Mouse (Mus musculus) forebrain, postnatal 0 days (tissue): Measurements from ENCODE around the gene Pttg1. TPM values are rescaled to one million over a fixed set of nuclear protein-coding genes. Genes with fewer than 3 reads are reported as not detected.

Source experiments
- ATAC-seq: fragments of 200-750 bp; cut with Nextera tagmentation; 2 replicates; pipeline ENCODE4 v1.8.0; 2017; ENCODE audit warnings: mild to moderate bottlenecking, moderate library complexity
- DNase-seq: peaks from one replicate; pipeline ENCODE4 v3.0.0-alpha.2; 2015
- H3K27ac ChIP-seq: fragments of 300-500 bp; sonication (generic); 2 replicates; pipeline ENCODE4 v1.5.1; 2014; ENCODE audit warnings: low read depth, mild to moderate bottlenecking, antibody characterized with exemption, low read length, moderate library complexity, mixed read lengths
- H3K27me3 ChIP-seq: fragments of 300-500 bp; sonication (generic); 2 replicates; pipeline ENCODE4 v1.6.1; 2014; ENCODE audit warnings: mild to moderate bottlenecking, low read length, mixed read lengths; ENCODE audit not compliant: insufficient read depth
- H3K36me3 ChIP-seq: fragments of 300-500 bp; sonication (generic); 2 replicates; pipeline ENCODE4 v1.6.1; 2014; ENCODE audit warnings: mild to moderate bottlenecking, moderate library complexity; ENCODE audit not compliant: insufficient read depth
- H3K4me1 ChIP-seq: fragments of 300-500 bp; sonication (generic); 2 replicates; pipeline ENCODE4 v1.6.1; 2014; ENCODE audit warnings: antibody characterized with exemption; ENCODE audit not compliant: insufficient read depth
- H3K4me2 ChIP-seq: fragments of 300-500 bp; sonication (generic); 2 replicates; pipeline ENCODE4 v1.6.1; 2014; ENCODE audit warnings: low read depth, mild to moderate bottlenecking, moderate library complexity
- H3K4me3 ChIP-seq: fragments of 300-500 bp; sonication (generic); 2 replicates; pipeline ENCODE4 v1.5.1; 2014; ENCODE audit warnings: low read depth, low read length, mixed read lengths
- H3K9ac ChIP-seq: fragments of 300-500 bp; sonication (generic); 2 replicates; pipeline ENCODE4 v1.6.1; 2014; ENCODE audit warnings: mild to moderate bottlenecking
- H3K9me3 ChIP-seq: fragments of 300-500 bp; sonication (generic); 2 replicates; pipeline ENCODE4 v1.6.1; 2016; ENCODE audit warnings: low read length
- CTCF ChIP-seq: sonication (generic); IDR thresholded peaks from 2 replicates; pipeline ENCODE4 v1.5.1; 2016; ENCODE audit warnings: antibody characterized with exemption, control low read depth, low read depth
- WGBS: fragments of 180-500 bp; shearing (Covaris S2); extraction: QIAGEN DNeasy Blood & Tissue Kit; methylation state at CpG from one replicate; pipeline ENCODE4 v1.1.7; 2014; 5-methylcytosine and 5-hydroxymethylcytosine counted together
- polyA plus RNA-seq: library from polyadenylated mRNA; unstranded; fragments of >200 nt; fragmentation: Nextera tagmentation; extraction: Ambion mirVana; gene quantifications from 2 replicates; pipeline ENCODE4 v1.2.1, GENCODE M21; 2015
- total RNA-seq: library from RNA; depleted of rRNA; stranded (reverse); fragments of >200 nt; gene quantifications from 2 replicates; pipeline ENCODE4 v1.2.3, GENCODE M21; 2014

The Pttg1 gene
- total and polyA plus RNA-seq, 2 experiments from 2014 or later: 21.3 to 52.1 TPM

GRCm38 (mm10) chr11:43411413-43411812 lies 14.6 kb downstream of the Pttg1 start:
- Histone ChIP-seq H3K4me2 (no peak overlapping the region), H3K4me3 (no peak overlapping the region), H3K27ac (no peak overlapping the region), H3K36me3 (no peaks in the 10 kb centered on the region), H3K27me3 (no peaks in the 10 kb centered on the region), H3K9me3 (no peaks in the 10 kb centered on the region), H3K4me1 (no peaks in the 10 kb centered on the region), H3K9ac (no peak overlapping the region)
- TF ChIP-seq CTCF: peak; percentile 84
- 4% methylated on average over 1 of the region's 1 CpGs for WGBS
- ATAC-seq (peak; percentile 43), DNase-seq (peak; percentile 66)

GRCm38 (mm10) chr11:43410291-43410690 lies 15.8 kb downstream of the Pttg1 start:
- H3K36me3 ChIP-seq: no peaks in the 10 kb centered on the region
- H3K9me3 ChIP-seq: no peaks in the 10 kb centered on the region
- ATAC-seq (no peak), DNase-seq (no peak)
- WGBS: 78% methylated on average over 7 of the region's 7 CpGs
- no peak overlapping the region for H3K27ac ChIP-seq
- TF ChIP-seq CTCF: no peak
- H3K9ac ChIP-seq: no peak overlapping the region
- H3K4me2 ChIP-seq: no peak overlapping the region
- H3K4me1 ChIP-seq: no peaks in the 10 kb centered on the region
- H3K27me3 ChIP-seq: no peaks in the 10 kb centered on the region
- no peak overlapping the region for H3K4me3 ChIP-seq

GRCm38 (mm10) chr11:43408888-43409287 lies 17.2 kb downstream of the Pttg1 start:
- Histone ChIP-seq H3K27me3 (no peaks in the 10 kb centered on the region), H3K36me3 (no peaks in the 10 kb centered on the region), H3K9me3 (peaks cover 6% of the 10 kb centered on the region; the same call in 1 of the 2 replicates), H3K4me1 (no peaks in the 10 kb centered on the region), H3K27ac (no peak overlapping the region), H3K4me3 (no peak overlapping the region), H3K4me2 (no peak overlapping the region), H3K9ac (no peak overlapping the region)
- DNase-seq (no peak), ATAC-seq (no peak)
- 91% methylated on average over 2 of the region's 2 CpGs for WGBS
- no peak for TF ChIP-seq CTCF

- TF ChIP-seq CTCF: no peak
- Histone ChIP-seq H3K27me3 (no peaks in the 10 kb centered on the region), H3K36me3 (no peaks in the 10 kb centered on the region), H3K9ac (no peak overlapping the region), H3K9me3 (peaks cover 6% of the 10 kb centered on the region; the same call in 1 of the 2 replicates), H3K4me2 (no peak overlapping the region), H3K4me1 (no peaks in the 10 kb centered on the region), H3K27ac (no peak overlapping the region), H3K4me3 (no peak overlapping the region)
- WGBS: 91% methylated on average over 15 of the region's 15 CpGs
- DNase-seq (no peak), ATAC-seq (no peak)
Measured at GRCm38 (mm10) chr11:43404150-43404807, 21.8 kb downstream of the Pttg1 start.

GRCm38 (mm10) chr11:43400131-43400530 lies 25.9 kb downstream of the Pttg1 start:
- Histone ChIP-seq H3K4me1 (no peaks in the 10 kb centered on the region), H3K9me3 (peaks cover 6% of the 10 kb centered on the region; the same call in 1 of the 2 replicates), H3K4me3 (no peak overlapping the region), H3K27ac (no peak overlapping the region), H3K9ac (no peak overlapping the region), H3K36me3 (no peaks in the 10 kb centered on the region), H3K4me2 (no peak overlapping the region), H3K27me3 (no peaks in the 10 kb centered on the region)
- DNase-seq (no peak), ATAC-seq (no peak)
- 81% methylated on average over 1 of the region's 1 CpGs for WGBS
- no peak for TF ChIP-seq CTCF

- ATAC-seq (no peak), DNase-seq (no peak)
- Histone ChIP-seq H3K4me3 (no peak overlapping the region), H3K4me2 (no peak overlapping the region), H3K27me3 (no peaks in the 10 kb centered on the region), H3K27ac (no peak overlapping the region), H3K4me1 (no peaks in the 10 kb centered on the region), H3K9me3 (no peaks in the 10 kb centered on the region), H3K9ac (no peak overlapping the region), H3K36me3 (no peaks in the 10 kb centered on the region)
- no peak for TF ChIP-seq CTCF
- WGBS: 43% methylated on average over 4 of the region's 4 CpGs
Measured at GRCm38 (mm10) chr11:43399297-43399696, 26.8 kb downstream of the Pttg1 start.

- no peak overlapping the region for H3K4me2 ChIP-seq
- DNase-seq: no peak
- no peaks in the 10 kb centered on the region for H3K36me3 ChIP-seq
- ATAC-seq: no peak
- H3K4me3 ChIP-seq: no peak overlapping the region
- 23% methylated on average over 7 of the region's 7 CpGs for WGBS
- H3K27ac ChIP-seq: no peak overlapping the region
- no peaks in the 10 kb centered on the region for H3K27me3 ChIP-seq
- H3K9me3 ChIP-seq: no peaks in the 10 kb centered on the region
- H3K9ac ChIP-seq: no peak overlapping the region
- H3K4me1 ChIP-seq: no peaks in the 10 kb centered on the region
- TF ChIP-seq CTCF: no peak
Measured at GRCm38 (mm10) chr11:43396672-43397071, 29.4 kb downstream of the Pttg1 start.
